Mouse (Mus musculus) forebrain, embryonic 15.5 days (tissue): Measurements from ENCODE around the gene Vps13d. TPM values are rescaled to one million over a fixed set of nuclear protein-coding genes. Genes with fewer than 3 reads are reported as not detected.

Experiments used
- ATAC-seq: fragments of 200-750 bp; cut with Nextera tagmentation; replicated peaks from 2 replicates; pipeline ENCODE4 v1.8.0; 2017; ENCODE audit warnings: mild to moderate bottlenecking, moderate TSS enrichment, moderate library complexity
- H3K27ac ChIP-seq: fragments of 300-500 bp; sonication (generic); replicated peaks from 2 replicates; pipeline ENCODE4 v1.5.1; 2015; ENCODE audit warnings: mild to moderate bottlenecking, inconsistent platforms
- H3K27me3 ChIP-seq: fragments of 300-500 bp; sonication (generic); 2 replicates; pipeline ENCODE4 v1.6.1; 2015; ENCODE audit warnings: inconsistent platforms
- H3K36me3 ChIP-seq: fragments of 300-500 bp; sonication (generic); 2 replicates; pipeline ENCODE4 v1.6.1; 2015; ENCODE audit warnings: mild to moderate bottlenecking, inconsistent platforms
- H3K4me1 ChIP-seq: fragments of 300-500 bp; sonication (generic); 2 replicates; pipeline ENCODE4 v1.6.1; 2015; ENCODE audit warnings: inconsistent platforms
- H3K4me2 ChIP-seq: fragments of 300-500 bp; sonication (generic); replicated peaks from 2 replicates; pipeline ENCODE4 v1.6.1; 2015; ENCODE audit warnings: mild to moderate bottlenecking, inconsistent platforms
- H3K4me3 ChIP-seq: fragments of 300-500 bp; sonication (generic); 2 replicates; pipeline ENCODE4 v1.5.1; 2015; ENCODE audit warnings: mild to moderate bottlenecking, inconsistent platforms
- H3K9ac ChIP-seq: fragments of 300-500 bp; sonication (generic); replicated peaks from 2 replicates; pipeline ENCODE4 v1.6.1; 2015; ENCODE audit warnings: mild to moderate bottlenecking, inconsistent platforms
- H3K9me3 ChIP-seq: fragments of 300-500 bp; sonication (generic); 2 replicates; pipeline ENCODE4 v1.6.1; 2016; ENCODE audit warnings: inconsistent platforms
- WGBS: fragments of 180-500 bp; shearing (Covaris S2); methylation state at CpG from one replicate; pipeline ENCODE4 v1.1.7; 2015; ENCODE audit warnings: mixed read lengths; 5-methylcytosine and 5-hydroxymethylcytosine counted together
- polyA plus RNA-seq: library from polyadenylated mRNA; unstranded; fragments of >200 nt; fragmentation: Nextera tagmentation; extraction: Ambion mirVana; gene quantifications from 2 replicates; pipeline ENCODE4 v1.2.1, GENCODE M21; 2015

Vps13d gene
- polyA plus RNA-seq, 1 experiment from 2014 or later = 9.4 TPM

DNA sequence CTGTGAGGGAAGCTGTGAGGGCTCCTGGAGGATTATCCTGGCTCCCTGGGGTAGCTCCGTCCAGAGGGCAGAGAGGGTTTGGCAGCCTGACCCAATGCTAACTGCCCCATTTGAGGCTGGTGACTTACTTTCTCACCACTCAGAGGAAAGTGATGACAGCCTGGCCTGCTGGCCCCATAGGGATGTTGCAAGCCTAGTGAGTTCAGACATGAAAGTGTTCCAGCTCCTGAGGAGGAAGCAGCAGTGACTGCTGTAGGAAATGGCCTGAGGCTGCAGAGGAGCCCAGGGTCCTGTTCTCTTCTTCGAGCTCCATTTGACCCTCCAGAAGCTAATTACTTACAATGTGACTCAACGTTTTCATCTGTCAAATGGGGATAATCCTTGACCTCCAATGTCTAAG lies 157.8 kb downstream of the Vps13d start:
- Histone ChIP-seq H3K4me2 (no peak overlapping the region), H3K27me3 (no peaks in the 10 kb centered on the region), H3K36me3 (peaks cover 11% of the 10 kb centered on the region), H3K27ac (no peak overlapping the region), H3K4me1 (no peaks in the 10 kb centered on the region), H3K9me3 (no peaks in the 10 kb centered on the region), H3K4me3 (no peak overlapping the region), H3K9ac (no peak overlapping the region)
- ATAC-seq = no peak
- 58% methylated on average over 3 of the region's 3 CpGs for WGBS

DNA sequence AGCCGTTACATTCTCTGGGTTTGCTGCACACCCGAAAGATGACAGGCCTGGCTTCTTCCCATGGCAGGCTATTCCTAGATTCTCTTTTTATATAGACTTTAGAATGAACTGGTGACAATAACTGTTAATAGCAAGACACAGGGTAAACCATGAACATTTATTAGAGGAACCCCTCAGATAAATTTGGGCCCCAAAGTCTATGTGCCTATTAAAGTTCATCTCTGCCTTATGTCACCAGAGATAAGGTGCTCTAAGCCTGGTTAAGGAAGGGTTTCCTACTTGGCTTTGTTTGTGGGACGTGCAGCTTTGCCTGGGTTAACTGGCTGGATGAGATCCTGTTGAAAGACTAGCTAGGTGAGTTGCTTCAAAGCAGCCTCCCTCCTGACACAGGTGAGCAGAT lies 159.4 kb downstream of the Vps13d start:
- Histone ChIP-seq H3K9me3 (no peaks in the 10 kb centered on the region), H3K4me3 (no peak overlapping the region), H3K4me1 (no peaks in the 10 kb centered on the region), H3K9ac (no peak overlapping the region), H3K4me2 (no peak overlapping the region), H3K27ac (no peak overlapping the region), H3K27me3 (no peaks in the 10 kb centered on the region), H3K36me3 (0 out of 2 replicates have a peak, but pooled peaks cover 7% of the 10 kb centered on the region)
- 79% methylated on average over 3 of the region's 3 CpGs for WGBS
- no peak for ATAC-seq

DNA sequence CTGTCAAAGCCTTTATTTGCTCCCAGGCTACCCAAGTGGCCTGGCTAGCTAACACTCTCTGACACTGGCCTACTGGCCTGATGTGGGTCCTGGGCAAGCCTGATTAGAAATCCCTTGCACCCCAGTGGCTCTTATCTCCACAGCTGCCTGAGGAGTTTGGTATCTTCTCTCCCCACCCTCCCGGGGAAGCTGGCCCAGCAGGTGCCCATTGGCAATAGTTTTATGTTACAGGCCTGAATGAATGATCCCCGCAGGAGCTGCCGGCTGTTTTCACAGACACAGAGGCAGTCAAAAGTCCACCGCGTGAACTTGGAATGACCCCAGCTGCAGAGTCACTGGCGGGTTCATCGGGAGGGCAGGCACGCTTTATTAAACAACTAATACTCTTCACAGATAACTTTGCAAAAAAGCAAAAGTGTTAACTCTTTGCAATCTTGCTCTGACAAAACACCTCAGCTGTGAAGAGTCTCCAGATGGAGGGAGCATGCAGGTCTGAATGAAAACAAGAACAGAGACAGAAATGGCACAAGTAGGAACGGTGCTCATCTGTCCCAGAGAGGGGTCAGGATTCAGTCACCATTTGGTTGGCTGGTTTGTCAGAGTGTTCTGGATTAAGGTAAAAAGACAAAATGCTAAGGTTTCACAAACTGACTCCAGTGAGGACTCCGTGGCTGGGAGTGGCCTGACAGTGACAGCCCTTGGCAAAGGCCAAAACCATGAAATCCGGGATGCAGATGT lies 160.1 kb downstream of the Vps13d start:
- 11% methylated on average over 11 of the region's 11 CpGs for WGBS
- no peak for ATAC-seq
- H3K4me3 ChIP-seq = no peak overlapping the region
- H3K9me3 ChIP-seq = no peaks in the 10 kb centered on the region
- H3K36me3 ChIP-seq = 0 out of 2 replicates have a peak, but pooled peaks cover 3% of the 10 kb centered on the region
- H3K4me1 ChIP-seq = no peaks in the 10 kb centered on the region
- H3K9ac ChIP-seq = no peak overlapping the region
- no peak overlapping the region for H3K27ac ChIP-seq
- H3K4me2 ChIP-seq = no peak overlapping the region
- H3K27me3 ChIP-seq = no peaks in the 10 kb centered on the region

DNA sequence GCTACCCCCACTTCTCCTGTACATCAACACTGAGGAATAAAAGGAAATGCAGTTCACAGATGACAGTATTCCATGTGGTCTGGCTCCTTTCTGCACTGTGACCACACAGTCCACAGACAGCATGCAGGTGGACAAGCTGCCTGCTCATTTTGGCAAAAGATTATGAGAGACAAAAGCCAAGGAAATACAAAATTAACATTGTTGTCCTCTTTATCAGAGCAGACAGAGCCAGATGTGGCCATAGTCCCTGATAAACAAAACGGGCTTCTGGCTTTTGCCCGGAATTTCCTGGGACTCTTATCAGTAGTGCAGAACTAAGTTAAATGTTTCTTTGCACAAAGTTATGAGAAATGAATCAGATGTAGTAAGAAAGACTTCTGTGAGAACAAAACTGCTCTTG lies 161.4 kb downstream of the Vps13d start:
- ATAC-seq = no peak
- H3K4me3 ChIP-seq = no peak overlapping the region

DNA sequence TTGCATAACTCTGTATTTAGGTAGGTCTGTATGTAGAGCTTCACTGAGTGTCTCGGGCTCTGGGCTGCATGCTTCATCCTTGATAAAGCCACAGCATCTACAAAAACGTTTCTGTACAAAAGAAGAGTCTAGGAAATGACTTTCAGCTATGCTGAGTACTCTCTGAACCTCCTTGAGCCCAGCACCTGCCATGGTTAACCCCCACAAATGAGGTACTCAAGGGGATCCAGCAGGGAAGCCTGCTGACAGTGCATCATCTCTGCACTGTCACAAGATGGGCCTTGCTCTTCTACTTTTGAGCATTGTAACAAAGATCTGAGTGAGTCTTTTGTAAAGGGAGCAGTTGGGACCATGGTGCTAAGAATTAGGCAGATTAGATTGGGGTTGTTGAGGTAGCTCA lies 162.2 kb downstream of the Vps13d start:
- no peak for ATAC-seq
- Histone ChIP-seq H3K9ac (no peak overlapping the region), H3K4me2 (no peak overlapping the region), H3K27me3 (no peaks in the 10 kb centered on the region), H3K9me3 (no peaks in the 10 kb centered on the region), H3K4me1 (no peaks in the 10 kb centered on the region), H3K4me3 (no peak overlapping the region), H3K27ac (no peak overlapping the region), H3K36me3 (0 out of 2 replicates have a peak, but pooled peaks cover 3% of the 10 kb centered on the region)
- 67% methylated on average over 2 of the region's 2 CpGs for WGBS

More for the DNA sequence above, 161.4 kb downstream of the Vps13d start:
- Histone ChIP-seq H3K9ac (no peak overlapping the region), H3K4me2 (no peak overlapping the region), H3K27me3 (no peaks in the 10 kb centered on the region), H3K4me1 (no peaks in the 10 kb centered on the region), H3K36me3 (0 out of 2 replicates have a peak, but pooled peaks cover 3% of the 10 kb centered on the region), H3K9me3 (no peaks in the 10 kb centered on the region), H3K27ac (no peak overlapping the region)
- WGBS = 85% methylated on average over 2 of the region's 2 CpGs

DNA sequence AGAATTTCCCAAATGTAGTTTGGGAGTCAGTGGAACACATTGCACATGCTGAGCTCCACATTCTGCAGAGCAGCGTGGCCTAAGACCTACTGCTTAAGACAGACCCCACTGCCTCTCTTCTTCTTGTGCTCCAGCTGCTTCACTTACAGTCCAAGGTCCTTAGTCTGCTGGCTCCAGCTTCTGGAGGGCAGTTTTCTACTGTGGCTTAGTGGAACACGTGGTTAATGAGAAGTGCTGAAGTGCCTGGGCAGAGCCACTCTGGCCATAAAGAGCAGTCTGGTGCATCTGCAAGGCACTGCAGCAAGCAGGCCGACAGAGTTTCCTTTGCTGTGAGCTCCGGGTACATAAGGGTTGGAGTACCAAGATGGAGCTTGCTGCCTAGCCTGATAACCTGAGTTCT lies 163.3 kb downstream of the Vps13d start:
- Histone ChIP-seq H3K9me3 (no peaks in the 10 kb centered on the region), H3K36me3 (no peaks in the 10 kb centered on the region), H3K4me3 (no peak overlapping the region), H3K27me3 (no peaks in the 10 kb centered on the region), H3K27ac (no peak overlapping the region), H3K9ac (no peak overlapping the region), H3K4me1 (no peaks in the 10 kb centered on the region), H3K4me2 (no peak overlapping the region)
- ATAC-seq = no peak
- 86% methylated on average over 4 of the region's 4 CpGs for WGBS

DNA sequence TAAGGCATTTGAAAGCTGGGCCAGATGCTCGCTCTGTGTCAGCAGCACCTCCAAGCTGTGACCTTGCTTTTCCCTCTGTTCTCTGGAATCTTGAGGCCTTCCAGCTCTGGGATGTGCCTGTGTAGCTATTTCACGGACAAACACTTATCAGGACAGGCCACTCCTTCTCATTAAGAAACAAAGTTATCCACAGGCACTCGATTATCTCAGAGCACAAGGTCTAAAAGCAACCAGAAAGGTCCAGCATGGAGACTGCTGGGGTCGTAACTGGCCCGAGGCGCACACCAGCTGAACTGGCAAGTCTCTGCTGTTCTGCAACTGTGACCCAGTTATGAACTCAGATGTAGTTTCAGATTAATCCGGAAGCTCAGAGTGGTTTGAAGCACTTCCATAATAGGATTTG lies 168.4 kb downstream of the Vps13d start:
- H3K27ac ChIP-seq = no peak overlapping the region
- H3K4me3 ChIP-seq = no peak overlapping the region
- no peak overlapping the region for H3K9ac ChIP-seq
- H3K9me3 ChIP-seq = no peaks in the 10 kb centered on the region
- no peaks in the 10 kb centered on the region for H3K27me3 ChIP-seq
- 82% methylated on average over 7 of the region's 7 CpGs for WGBS
- peaks cover 12% of the 10 kb centered on the region for H3K4me1 ChIP-seq
- ATAC-seq = no peak
- no peaks in the 10 kb centered on the region for H3K36me3 ChIP-seq
- no peak overlapping the region for H3K4me2 ChIP-seq

DNA sequence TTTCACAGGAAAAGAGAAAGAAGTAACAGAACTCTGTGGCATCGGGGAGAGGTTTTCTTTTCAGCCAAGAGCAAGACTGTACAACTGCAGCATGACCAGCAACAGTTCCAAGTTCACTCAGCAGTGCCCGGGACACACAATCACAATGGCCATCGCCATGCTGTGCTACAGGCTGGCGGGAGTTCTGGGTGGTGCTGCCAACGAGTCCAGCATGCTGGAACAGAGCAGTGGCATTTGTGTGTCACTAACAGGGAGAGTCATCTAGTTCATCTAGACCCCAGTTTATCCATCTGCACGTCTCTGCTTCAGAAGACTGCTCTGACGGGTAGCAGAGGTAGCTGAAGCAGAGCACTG lies 169.4 kb downstream of the Vps13d start:
- H3K4me2 ChIP-seq = no peak overlapping the region
- H3K27ac ChIP-seq = no peak overlapping the region
- no peak overlapping the region for H3K4me3 ChIP-seq
- no peak overlapping the region for H3K9ac ChIP-seq
- no peaks in the 10 kb centered on the region for H3K9me3 ChIP-seq
- H3K27me3 ChIP-seq = no peaks in the 10 kb centered on the region
- no peak for ATAC-seq
- peaks cover 12% of the 10 kb centered on the region for H3K4me1 ChIP-seq
- 63% methylated on average over 7 of the region's 7 CpGs for WGBS
- H3K36me3 ChIP-seq = no peaks in the 10 kb centered on the region

DNA sequence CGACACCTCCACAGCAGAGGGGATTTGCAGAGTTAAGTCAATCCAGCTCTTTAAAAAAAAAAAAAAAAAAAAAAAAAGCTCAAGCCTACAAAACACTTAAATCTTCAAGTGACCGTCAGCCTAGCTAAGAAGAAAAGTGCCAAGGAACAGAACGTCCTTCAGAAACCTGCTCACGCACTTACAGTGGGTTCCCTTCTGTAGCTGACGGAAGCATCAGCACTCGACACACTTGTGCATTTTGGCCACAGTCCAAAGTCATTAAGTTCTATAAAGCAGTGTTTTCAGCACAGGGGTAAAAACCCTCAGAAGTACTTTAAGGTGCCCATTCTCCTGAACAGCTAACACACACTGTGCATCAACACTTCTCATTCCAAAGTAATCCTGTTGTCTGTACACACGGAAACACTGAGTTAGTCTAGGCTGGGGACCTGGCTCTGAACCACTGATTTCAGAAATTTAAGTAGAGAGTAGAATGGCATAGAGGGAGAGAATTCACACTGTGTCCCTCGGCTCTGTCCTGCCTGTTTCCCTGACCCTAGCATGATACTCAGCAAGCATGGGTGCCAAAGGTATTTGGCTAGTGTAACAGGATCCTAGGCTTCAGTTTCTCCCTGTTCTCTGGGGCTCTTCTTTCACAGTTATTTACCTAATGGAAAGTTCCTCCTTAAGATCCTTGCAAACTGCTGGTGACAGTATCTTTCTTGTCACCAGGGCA lies 170.0 kb downstream of the Vps13d start:
- Histone ChIP-seq H3K27ac (no peak overlapping the region), H3K4me3 (no peak overlapping the region), H3K9ac (no peak overlapping the region), H3K36me3 (no peaks in the 10 kb centered on the region), H3K4me2 (no peak overlapping the region), H3K9me3 (no peaks in the 10 kb centered on the region), H3K4me1 (peaks cover 12% of the 10 kb centered on the region), H3K27me3 (no peaks in the 10 kb centered on the region)
- ATAC-seq = no peak; the same call in 1 of the 2 replicates
- WGBS = 27% methylated on average over 8 of the region's 8 CpGs

DNA sequence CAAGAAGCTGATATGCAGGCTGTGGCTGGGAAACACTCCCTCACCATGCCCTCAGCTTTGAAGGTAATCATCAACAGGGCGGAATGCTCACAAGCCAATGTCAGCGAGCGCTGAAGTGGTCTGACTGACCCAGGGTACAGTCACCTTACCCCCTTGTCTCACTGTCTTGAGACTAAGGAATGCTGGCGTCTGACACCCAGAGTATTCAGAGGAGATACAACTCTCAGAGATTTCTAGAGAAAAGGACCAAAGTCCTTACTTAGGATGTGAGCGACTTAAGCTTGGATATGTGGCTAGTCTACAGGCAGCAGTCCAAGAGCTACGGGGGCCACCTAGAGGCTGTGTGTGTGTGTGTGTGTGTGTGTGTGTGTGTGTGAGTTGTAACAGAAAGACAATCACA lies 170.9 kb downstream of the Vps13d start:
- Histone ChIP-seq H3K27me3 (no peaks in the 10 kb centered on the region), H3K4me3 (no peak overlapping the region), H3K27ac (no peak overlapping the region), H3K9ac (no peak overlapping the region), H3K4me2 (no peak overlapping the region), H3K4me1 (peaks cover 12% of the 10 kb centered on the region), H3K36me3 (peaks cover 9% of the 10 kb centered on the region), H3K9me3 (no peaks in the 10 kb centered on the region)
- WGBS = 90% methylated on average over 6 of the region's 6 CpGs
- ATAC-seq = no peak

DNA sequence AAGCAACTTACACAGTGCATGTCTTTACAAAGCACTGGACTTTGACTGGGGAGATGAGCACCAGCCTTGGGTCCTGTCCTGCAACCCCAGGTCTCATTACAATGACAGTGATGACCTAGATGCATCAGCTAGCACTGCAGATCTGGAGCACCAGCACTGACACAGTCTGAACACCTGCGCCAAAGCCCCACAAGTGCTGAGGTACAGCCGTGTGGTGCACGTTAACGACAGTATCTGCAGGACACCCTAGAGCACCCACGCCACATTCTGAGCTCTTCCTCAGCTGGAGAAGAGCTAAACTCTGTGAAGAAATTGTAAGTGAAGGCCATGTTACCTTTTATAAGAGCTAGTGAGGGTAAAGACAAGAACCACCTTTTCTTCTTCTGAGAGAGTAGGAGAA lies 172.0 kb downstream of the Vps13d start:
- H3K27ac ChIP-seq = no peak overlapping the region
- no peaks in the 10 kb centered on the region for H3K9me3 ChIP-seq
- H3K4me3 ChIP-seq = no peak overlapping the region
- H3K36me3 ChIP-seq = peaks cover 9% of the 10 kb centered on the region
- peaks cover 12% of the 10 kb centered on the region for H3K4me1 ChIP-seq
- no peak for ATAC-seq
- no peak overlapping the region for H3K4me2 ChIP-seq
- WGBS = 89% methylated on average over 5 of the region's 5 CpGs
- no peak overlapping the region for H3K9ac ChIP-seq
- H3K27me3 ChIP-seq = no peaks in the 10 kb centered on the region

DNA sequence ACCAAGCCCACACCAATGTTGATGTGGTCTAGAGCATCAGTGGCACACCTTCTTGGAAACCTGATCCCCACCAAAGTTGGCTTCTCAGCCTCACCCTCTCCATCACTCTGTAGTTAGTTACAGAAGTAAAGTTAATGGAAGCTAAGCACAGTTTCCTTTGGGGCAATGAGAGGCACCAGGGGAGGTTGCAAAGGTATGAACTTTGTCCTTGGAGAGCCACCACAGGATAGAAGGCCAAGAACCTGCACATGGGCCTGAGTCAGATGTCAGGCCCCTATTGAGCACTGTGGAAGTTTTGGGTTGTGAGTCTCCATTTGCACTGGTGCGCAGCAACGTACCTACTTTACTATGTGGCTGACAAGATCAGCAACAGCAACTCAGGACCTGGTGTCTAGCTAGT lies 172.6 kb downstream of the Vps13d start:
- H3K27ac ChIP-seq = no peak overlapping the region
- H3K4me1 ChIP-seq = peaks cover 12% of the 10 kb centered on the region
- no peaks in the 10 kb centered on the region for H3K27me3 ChIP-seq
- ATAC-seq = no peak
- no peaks in the 10 kb centered on the region for H3K9me3 ChIP-seq
- no peak overlapping the region for H3K4me3 ChIP-seq
- WGBS = 100% methylated on average over 2 of the region's 2 CpGs
- peaks cover 9% of the 10 kb centered on the region for H3K36me3 ChIP-seq
- H3K4me2 ChIP-seq = no peak overlapping the region
- H3K9ac ChIP-seq = no peak overlapping the region
